ENCODE assay signal across 23 mouse cellular contexts in genomic region chrX:59177653-59178052, GRCm38 (mm10).
DNase-seq lines count a peak whose midpoint lies in the region; ATAC-seq and TF ChIP-seq lines count a peak whose summit lies in the region.
"Had no signal": no experiment of that assay in that cellular context is flagged by ENCODE, and none has a peak within 500 bp of the region (broad histone marks: within the 10 kb centered on the region; RNA-seq: fewer than 3 reads in every experiment).

No protein-coding gene starts in this region.

- no peaks in the 10 kb centered on the region for H3K9me3 ChIP-seq in forebrain, embryonic 14.5 days (replicated peaks; ENCODE audit: control insufficient read depth, low read length)
- no peaks in the 10 kb centered on the region for H3K9me3 ChIP-seq in forebrain, embryonic 13.5 days (replicated peaks)
- H3K9me3 ChIP-seq in heart, postnatal 0 days (replicated peaks; ENCODE audit: control insufficient read depth, low read length) = no peaks in the 10 kb centered on the region
- H3K9me3 ChIP-seq in midbrain, embryonic 14.5 days (ENCODE audit: control insufficient read depth, low read length) = no peaks in the 10 kb centered on the region
- H3K9me3 ChIP-seq in midbrain, embryonic 13.5 days = no peaks in the 10 kb centered on the region
- H3K9me3 ChIP-seq: forebrain, embryonic 12.5 days; kidney, embryonic 15.5 days; limb, embryonic 10.5 days; neural tube, embryonic 12.5 days had no signal

- H3K4me1 ChIP-seq in forebrain, embryonic 14.5 days (ENCODE audit: control insufficient read depth, insufficient read depth, low read length) = 0 out of 2 replicates have a peak, but pooled peaks cover 3% of the 10 kb centered on the region
- H3K4me1 ChIP-seq in forebrain, embryonic 13.5 days = peaks cover 11% of the 10 kb centered on the region
- H3K4me1 ChIP-seq in heart, postnatal 0 days (ENCODE audit: control insufficient read depth, insufficient read depth) = no peaks in the 10 kb centered on the region
- H3K4me1 ChIP-seq in midbrain, embryonic 14.5 days (ENCODE audit: control insufficient read depth, insufficient read depth, low read length) = no peaks in the 10 kb centered on the region
- peaks cover 11% of the 10 kb centered on the region; the same call in 1 of the 2 replicates for H3K4me1 ChIP-seq in midbrain, embryonic 13.5 days (replicated peaks)
- H3K4me1 ChIP-seq in cortical plate, adult 2 months (ENCODE audit: control insufficient read depth, insufficient read depth, low read length) = no peaks in the 10 kb centered on the region
- H3K4me1 ChIP-seq: kidney, embryonic 15.5 days; limb, embryonic 10.5 days; neural tube, embryonic 12.5 days had no signal

- no peak for TF ChIP-seq EP300 in heart, postnatal 0 days (IDR thresholded peaks at IDR 0.05; ENCODE audit: low read depth)

- no peaks in the 10 kb centered on the region for H3K36me3 ChIP-seq in forebrain, embryonic 14.5 days (ENCODE audit: control insufficient read depth, insufficient read depth, low read length)
- no peaks in the 10 kb centered on the region for H3K36me3 ChIP-seq in forebrain, embryonic 13.5 days (ENCODE audit: poor library complexity, severe bottlenecking)
- no peaks in the 10 kb centered on the region for H3K36me3 ChIP-seq in heart, postnatal 0 days (replicated peaks; ENCODE audit: control insufficient read depth, insufficient read depth, low read length)
- H3K36me3 ChIP-seq in midbrain, embryonic 14.5 days (ENCODE audit: control insufficient read depth, insufficient read depth, low read length) = no peaks in the 10 kb centered on the region
- H3K36me3 ChIP-seq in midbrain, embryonic 13.5 days = no peaks in the 10 kb centered on the region
- H3K36me3 ChIP-seq: forebrain, embryonic 12.5 days; kidney, embryonic 15.5 days; limb, embryonic 10.5 days; neural tube, embryonic 12.5 days had no signal

- no peaks in the 10 kb centered on the region for H3K27me3 ChIP-seq in forebrain, embryonic 14.5 days (replicated peaks; ENCODE audit: control insufficient read depth, insufficient read depth, low read length)
- no peaks in the 10 kb centered on the region for H3K27me3 ChIP-seq in forebrain, embryonic 13.5 days
- H3K27me3 ChIP-seq in heart, postnatal 0 days (ENCODE audit: control insufficient read depth, insufficient read depth, low read length) = no peaks in the 10 kb centered on the region
- H3K27me3 ChIP-seq in midbrain, embryonic 14.5 days (ENCODE audit: control insufficient read depth, insufficient read depth, low read length) = no peaks in the 10 kb centered on the region
- H3K27me3 ChIP-seq in midbrain, embryonic 13.5 days = no peaks in the 10 kb centered on the region
- H3K27me3 ChIP-seq: forebrain, embryonic 12.5 days; neural tube, embryonic 12.5 days had no signal

- WGBS in forebrain, embryonic 14.5 days = 61% methylated on average over 3 of the region's 3 CpGs
- WGBS in forebrain, embryonic 13.5 days = 41% methylated on average over 3 of the region's 3 CpGs
- WGBS in heart, postnatal 0 days = 41% methylated on average over 3 of the region's 3 CpGs
- WGBS in midbrain, embryonic 14.5 days = 55% methylated on average over 3 of the region's 3 CpGs
- WGBS in midbrain, embryonic 13.5 days = 47% methylated on average over 3 of the region's 3 CpGs

- no peak overlapping the region for H3K9ac ChIP-seq in forebrain, embryonic 14.5 days (ENCODE audit: low read length)
- no peak overlapping the region for H3K9ac ChIP-seq in forebrain, embryonic 13.5 days
- no peak overlapping the region for H3K9ac ChIP-seq in heart, postnatal 0 days (replicated peaks; ENCODE audit: low read depth, low read length)
- H3K9ac ChIP-seq in midbrain, embryonic 14.5 days (replicated peaks; ENCODE audit: low read length) = no peak overlapping the region
- no peak overlapping the region for H3K9ac ChIP-seq in midbrain, embryonic 13.5 days (replicated peaks)
- H3K9ac ChIP-seq: forebrain, embryonic 12.5 days; kidney, embryonic 15.5 days; liver, postnatal 0 days; neural tube, embryonic 12.5 days had no signal

- TF ChIP-seq POLR2A in cortical plate, adult 2 months (IDR thresholded peaks at IDR 0.05; ENCODE audit: extremely low read depth, insufficient read depth, low read length) = no peak

- ATAC-seq in forebrain, embryonic 14.5 days = no peak
- no peak for ATAC-seq in forebrain, embryonic 13.5 days
- no peak for ATAC-seq in heart, postnatal 0 days (ENCODE audit: insufficient read depth, low read depth)
- ATAC-seq in midbrain, embryonic 14.5 days (ENCODE audit: low FRiP score, low TSS enrichment) = no peak
- ATAC-seq in midbrain, embryonic 13.5 days = no peak
- ATAC-seq: hindbrain, embryonic 16.5 days; intestine, postnatal 0 days; liver, postnatal 0 days had no signal

- TF ChIP-seq CTCF in heart, postnatal 0 days (IDR thresholded peaks at IDR 0.05; ENCODE audit: low read depth) = peak; percentile 20; the same call in 1 of the 2 replicates
- peak; percentile 11; the same call in 1 of the 2 replicates for TF ChIP-seq CTCF in cortical plate, adult 2 months (IDR thresholded peaks at IDR 0.05; ENCODE audit: extremely low read depth, insufficient read depth, low read length)

- no peak overlapping the region for H3K27ac ChIP-seq in forebrain, embryonic 14.5 days (ENCODE audit: low read depth, low read length)
- no peak overlapping the region for H3K27ac ChIP-seq in forebrain, embryonic 13.5 days
- H3K27ac ChIP-seq in heart, postnatal 0 days (ENCODE audit: low read depth) = no peak overlapping the region
- H3K27ac ChIP-seq in midbrain, embryonic 14.5 days (replicated peaks; ENCODE audit: low read depth, low read length) = no peak overlapping the region
- H3K27ac ChIP-seq in midbrain, embryonic 13.5 days = no peak overlapping the region
- H3K27ac ChIP-seq in cortical plate, adult 2 months (ENCODE audit: insufficient read depth, low read length) = no peak overlapping the region
- H3K27ac ChIP-seq: forebrain, embryonic 12.5 days; gastrocnemius, adult 2 months; kidney, embryonic 15.5 days; limb, embryonic 10.5 days; neural tube, embryonic 12.5 days had no signal

- peak; percentile 41 for DNase-seq in forebrain, embryonic 14.5 days (ENCODE audit: low spot score)
- DNase-seq in heart, postnatal 0 days (ENCODE audit: low spot score) = no peak
- DNase-seq in heart, postnatal 14 days = no peak
- DNase-seq in midbrain, embryonic 14.5 days = peak; percentile 55
- DNase-seq in lung, adult 18-20 months = no peak
- DNase-seq: adrenal gland, adult 2 months; cerebellum, adult 11 months; gastrocnemius, adult 2 months; heart, postnatal 4 days; layer of hippocampus, postnatal 36 days; liver, postnatal 0 days; spleen, adult 18-20 months; thymus, adult 18-20 months; thymus, postnatal 4 days had no signal

- no peak overlapping the region for H3K4me3 ChIP-seq in forebrain, embryonic 14.5 days (ENCODE audit: low read depth, low read length)
- no peak overlapping the region for H3K4me3 ChIP-seq in forebrain, embryonic 13.5 days
- no peak overlapping the region for H3K4me3 ChIP-seq in heart, postnatal 0 days (ENCODE audit: low read depth, low read length)
- no peak overlapping the region for H3K4me3 ChIP-seq in midbrain, embryonic 14.5 days (replicated peaks; ENCODE audit: low read depth, low read length)
- H3K4me3 ChIP-seq in midbrain, embryonic 13.5 days (replicated peaks) = no peak overlapping the region
- H3K4me3 ChIP-seq in cortical plate, adult 2 months (ENCODE audit: insufficient read depth, low read length) = no peak overlapping the region
- H3K4me3 ChIP-seq: forebrain, embryonic 12.5 days; gastrocnemius, adult 2 months; kidney, embryonic 15.5 days; limb, embryonic 10.5 days; neural tube, embryonic 12.5 days had no signal

- H3K4me2 ChIP-seq in forebrain, embryonic 14.5 days (ENCODE audit: low read length) = no peak overlapping the region
- no peak overlapping the region for H3K4me2 ChIP-seq in forebrain, embryonic 13.5 days
- H3K4me2 ChIP-seq in heart, postnatal 0 days (ENCODE audit: low read depth, low read length) = peak overlapping the region; percentile 36
- H3K4me2 ChIP-seq in midbrain, embryonic 14.5 days (ENCODE audit: low read length) = no peak overlapping the region
- no peak overlapping the region for H3K4me2 ChIP-seq in midbrain, embryonic 13.5 days (replicated peaks)
- H3K4me2 ChIP-seq: forebrain, embryonic 12.5 days; kidney, embryonic 15.5 days; neural tube, embryonic 12.5 days had no signal

- intact Hi-C loops in heart, postnatal 14 days (cut with DNase I) = loop anchor here (5.0 kb wide), 1 partner anchor 850 kb away; no protein-coding TSS in a partner anchor

Comparison
In these comparisons a context has a peak if more than half of its experiments do, and no peak if none do; other contexts are left out.
1. DNase-seq: peak in forebrain, embryonic 14.5 days (single experiment) and midbrain, embryonic 14.5 days (single experiment); none in heart, postnatal 0 days (single experiment), heart, postnatal 14 days (0 of 2) and lung, adult 18-20 months (0 of 2).